ENCODE assay signal across 24 mouse cellular contexts in the genomic region with DNA sequence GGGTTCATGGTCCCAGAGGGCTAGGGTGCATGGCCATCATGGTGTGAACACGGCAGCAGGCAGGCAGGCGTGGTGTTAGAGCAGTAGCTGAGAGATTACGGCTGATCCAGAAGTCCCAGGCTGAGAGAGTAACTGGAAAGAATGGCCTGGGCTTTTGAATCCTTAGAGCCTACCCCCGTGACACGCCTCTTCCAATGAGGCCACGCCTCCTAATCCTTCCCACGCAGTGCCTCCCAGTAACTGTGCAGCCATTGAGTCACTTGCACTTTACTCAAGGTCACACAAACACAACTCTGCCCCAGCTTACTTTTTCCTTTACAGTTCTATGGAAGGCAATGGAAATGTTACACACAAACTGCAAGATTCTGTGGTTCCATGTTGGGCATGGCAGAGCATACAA. TPM values are rescaled to one million over a fixed set of nuclear protein-coding genes. Genes with fewer than 3 reads are reported as not detected.
"Had no signal": no experiment of that assay in that cellular context is flagged by ENCODE, and none has a peak within 500 bp of the region (broad histone marks: within the 10 kb centered on the region; RNA-seq: fewer than 3 reads in every experiment).

No protein-coding gene starts in this region.

- DNase-seq: retina, postnatal 1 day; right cerebral cortex, adult 18-20 months; right cerebral cortex, postnatal 14 days; right cerebral cortex, postnatal 25 days; right cerebral cortex, postnatal 4 days; spleen, adult 18-20 months; thymus, adult 2 months; thymus, postnatal 14 days; thymus, postnatal 25 days; thymus, postnatal 36 days; thymus, postnatal 4 days had no signal

- H3K4me1 ChIP-seq: neural tube, embryonic 12.5 days; neural tube, embryonic 13.5 days; neural tube, embryonic 15.5 days; stomach, embryonic 15.5 days had no signal

- H3K9ac ChIP-seq: neural tube, embryonic 12.5 days; neural tube, embryonic 13.5 days; neural tube, embryonic 15.5 days; stomach, embryonic 15.5 days had no signal

- H3K4me2 ChIP-seq: neural tube, embryonic 12.5 days; neural tube, embryonic 13.5 days; neural tube, embryonic 15.5 days; stomach, embryonic 15.5 days had no signal

- H3K27ac ChIP-seq: neural tube, embryonic 12.5 days; neural tube, embryonic 13.5 days; neural tube, embryonic 15.5 days; stomach, embryonic 15.5 days; stomach, postnatal 0 days had no signal

- H3K4me3 ChIP-seq: neural tube, embryonic 12.5 days; neural tube, embryonic 13.5 days; neural tube, embryonic 15.5 days; stomach, embryonic 15.5 days had no signal

- H3K27me3 ChIP-seq: neural tube, embryonic 12.5 days; neural tube, embryonic 13.5 days; neural tube, embryonic 15.5 days; stomach, embryonic 15.5 days had no signal

- H3K36me3 ChIP-seq: neural tube, embryonic 12.5 days; neural tube, embryonic 13.5 days; neural tube, embryonic 15.5 days; stomach, embryonic 15.5 days had no signal

- H3K9me3 ChIP-seq: neural tube, embryonic 12.5 days; neural tube, embryonic 13.5 days; neural tube, embryonic 15.5 days; stomach, embryonic 15.5 days had no signal

RNA-seq across cellular contexts. Expression of a gene that starts 19.7 kb away (rescaled TPM):
- polyA plus RNA-seq: neural tube, embryonic 12.5 days; neural tube, embryonic 13.5 days; neural tube, embryonic 14.5 days; neural tube, embryonic 15.5 days; small intestine, adult 2 months; spleen, adult 2 months; stomach, embryonic 14.5 days; stomach, embryonic 15.5 days; stomach, embryonic 16.5 days; testis, adult 2 months; thymus, adult 2 months; thymus, postnatal 0 days; urinary bladder, adult 2 months had no signal
